Mouse (Mus musculus): ENCODE data around the gene Odr4.

GRCm38 (mm10) chr1:150360864-150361263, 32.0 kb downstream of the Odr4 start:
- TF ChIP-seq EP300 (optimal IDR thresholded peaks at IDR 0.05) (no peak), CTCF (IDR thresholded peaks at IDR 0.05; ENCODE audit: low read depth) (no peak)

Measured in stomach, postnatal 0 days (tissue).